Mouse (Mus musculus) megakaryocyte, adult 5-6 weeks (primary cell): Measurements from ENCODE around the gene Car11. TPM values are rescaled to one million over a fixed set of nuclear protein-coding genes. Genes with fewer than 3 reads are reported as not detected.

ENCODE experiments used
- ATAC-seq: 2 replicates; pipeline ENCODE4 v1.8.0; 2016; ENCODE audit warnings: mild to moderate bottlenecking, inconsistent platforms; ENCODE audit not compliant: poor library complexity, severe bottlenecking
- total RNA-seq, 2 experiments: library from RNA; stranded (forward) in 1 of 2; stranded (reverse) in 1 of 2; fragments of 153-499, 151-499 nt in 1 of 2; fragments of 221-1000, 200-1000 nt in 1 of 2; gene quantifications; 2 replicates each; pipeline versions ENCODE4 v1.2.3 to v1.2.4; 2015 to 2017

The Car11 gene
- total RNA-seq, 2 experiments from 2014 or later: not detected

- ATAC-seq: no peak
Observed at GRCm38 (mm10) chr7:45721642-45722347, 22.2 kb downstream of the Car11 start.

- no peak for ATAC-seq
Observed at GRCm38 (mm10) chr7:45722348-45722713, 22.7 kb downstream of the Car11 start.

- ATAC-seq: no peak
Observed at GRCm38 (mm10) chr7:45723301-45723700, 23.7 kb downstream of the Car11 start.

- ATAC-seq: no peak
Observed at GRCm38 (mm10) chr7:45723781-45724180, 24.1 kb downstream of the Car11 start.

GRCm38 (mm10) chr7:45725151-45725550 is 25.5 kb downstream of the Car11 start:
- no peak for ATAC-seq

GRCm38 (mm10) chr7:45725713-45726112 is 26.1 kb downstream of the Car11 start, which contains the start of gene Spaca4:
Gene Spaca4 (minus strand): TSS chr7:45725813.
- no peak for ATAC-seq

- ATAC-seq: no peak
Observed at GRCm38 (mm10) chr7:45726419-45726818, 26.8 kb downstream of the Car11 start.

GRCm38 (mm10) chr7:45727625-45728024 is 28.0 kb downstream of the Car11 start:
- no peak for ATAC-seq

- ATAC-seq: peak; percentile 80
Observed at GRCm38 (mm10) chr7:45730727-45731431, 31.2 kb downstream of the Car11 start.

GRCm38 (mm10) chr7:45733477-45733876 is 33.8 kb downstream of the Car11 start:
- peak; percentile 56 for ATAC-seq

GRCm38 (mm10) chr7:45739162-45739763 is 39.6 kb downstream of the Car11 start:
- ATAC-seq: peak; percentile 74

- ATAC-seq: no peak
Observed at GRCm38 (mm10) chr7:45739820-45740219, 40.2 kb downstream of the Car11 start.

GRCm38 (mm10) chr7:45741308-45741707 is 41.7 kb downstream of the Car11 start:
- ATAC-seq: peak; percentile 74

GRCm38 (mm10) chr7:45741777-45742176 is 42.1 kb downstream of the Car11 start:
- ATAC-seq: peak; percentile 82

GRCm38 (mm10) chr7:45742338-45742737 is 42.7 kb downstream of the Car11 start:
- peak; percentile 21; the same call in 1 of the 2 replicates for ATAC-seq

- ATAC-seq: no peak
Observed at GRCm38 (mm10) chr7:45744387-45744786, 44.7 kb downstream of the Car11 start.

GRCm38 (mm10) chr7:45746518-45746917 is 46.9 kb downstream of the Car11 start:
- ATAC-seq: no peak

GRCm38 (mm10) chr7:45747450-45747849 is 47.8 kb downstream of the Car11 start:
- ATAC-seq: no peak

GRCm38 (mm10) chr7:45748110-45748509 is 48.5 kb downstream of the Car11 start:
- ATAC-seq: no peak

GRCm38 (mm10) chr7:45749401-45749800 is 49.8 kb downstream of the Car11 start:
- no peak for ATAC-seq

GRCm38 (mm10) chr7:45750162-45750561 is 50.5 kb downstream of the Car11 start:
- ATAC-seq: no peak
